Mouse (Mus musculus) kidney, adult 9 months (tissue): ENCODE measurements around the gene Trex1.
A peak's percentile ranks its signal among the peaks of the same experiment; 100 is the strongest.

ENCODE experiments used
- DNase-seq: peaks from one replicate; pipeline ENCODE4 v3.0.0; 2022

Gene Trex1

GRCm38 (mm10) chr9:109084922-109085321 is 25.4 kb upstream of the Trex1 start:
- no peak for DNase-seq

GRCm38 (mm10) chr9:109082124-109082800 is 22.7 kb upstream of the Trex1 start, which contains the start of the genes Ccdc51 and Tma7:
Gene Ccdc51, plus strand, starts transcription at chr9:109082493.
Gene Tma7, minus strand, starts transcription at chr9:109082587.
- peak; percentile 91 for DNase-seq

GRCm38 (mm10) chr9:109081749-109082123 is 22.2 kb upstream of the Trex1 start:
- DNase-seq, result no peak

- DNase-seq, result no peak
These were observed 21.0 kb upstream of the Trex1 start for GRCm38 (mm10) chr9:109080516-109080915.

- DNase-seq, result peak; percentile 88
These were observed 14.4 kb upstream of the Trex1 start, which contains the start of gene Atrip for GRCm38 (mm10) chr9:109073661-109074573. Gene Atrip, minus strand, starts transcription at chr9:109074124.

- DNase-seq, result no peak
These were observed 8.7 kb upstream of the Trex1 start for GRCm38 (mm10) chr9:109068095-109068735.

GRCm38 (mm10) chr9:109060898-109061295 is 1.4 kb upstream of the Trex1 start:
- no peak for DNase-seq

- no peak for DNase-seq
These were observed 807 bp upstream of the Trex1 start for GRCm38 (mm10) chr9:109060184-109060897.

GRCm38 (mm10) chr9:109058006-109058765 is 1.3 kb downstream of the Trex1 start:
- no peak for DNase-seq

- no peak for DNase-seq
These were observed 2.0 kb downstream of the Trex1 start for GRCm38 (mm10) chr9:109057543-109057942.

GRCm38 (mm10) chr9:109056916-109057315 is 2.6 kb downstream of the Trex1 start:
- no peak for DNase-seq

- no peak for DNase-seq
These were observed 3.3 kb downstream of the Trex1 start for GRCm38 (mm10) chr9:109056081-109056690.

- no peak for DNase-seq
These were observed 4.1 kb downstream of the Trex1 start for GRCm38 (mm10) chr9:109055271-109056030.

GRCm38 (mm10) chr9:109054712-109055111 is 4.8 kb downstream of the Trex1 start:
- peak; percentile 80 for DNase-seq

- no peak for DNase-seq
These were observed 5.7 kb downstream of the Trex1 start for GRCm38 (mm10) chr9:109053851-109054250.

- DNase-seq, result no peak
These were observed 6.2 kb downstream of the Trex1 start for GRCm38 (mm10) chr9:109053366-109053765.

- DNase-seq, result no peak
These were observed 6.9 kb downstream of the Trex1 start for GRCm38 (mm10) chr9:109052490-109053260.

- no peak for DNase-seq
These were observed 7.7 kb downstream of the Trex1 start for GRCm38 (mm10) chr9:109051651-109052489.

- DNase-seq, result no peak
These were observed 8.5 kb downstream of the Trex1 start for GRCm38 (mm10) chr9:109051011-109051501.
